Mouse (Mus musculus): ENCODE results near the gene Cux2. TPM values are rescaled to one million over a fixed set of nuclear protein-coding genes. Genes with fewer than 3 reads are reported as not detected.

The Cux2 gene
- total and polyA plus RNA-seq, 3 experiments: 0.17 TPM; not detected in 2

GRCm38 (mm10) chr5:122043567-122043966 lies 6.3 kb downstream of the Cux2 start:
- H3K4me1 ChIP-seq (ENCODE audit: control insufficient read depth in 1 of 2, insufficient read depth in 2 of 2): no peaks in the 10 kb centered on the region
- no peak for DNase-seq (ENCODE audit: extremely low read depth)
- no peaks in the 10 kb centered on the region for H3K36me3 ChIP-seq (replicated peaks in 1 of 2; ENCODE audit: control insufficient read depth in 1 of 2, insufficient read depth in 1 of 2, low read length in 1 of 2)
- H3K27ac ChIP-seq (ENCODE audit: insufficient read depth, low read depth): no peak overlapping the region
- in situ Hi-C loops (cut with MboI; ENCODE audit: low pct_ligation_motif_present, low pct_unique_long_range_greater_than_20kb, low sequenced_read_pairs) (no loop called here), dilution Hi-C loops (cut with MboI; ENCODE audit: extremely low pct_ligation_motif_present, extremely low pct_unique_long_range_greater_than_20kb, low sequenced_read_pairs) (no loop called here)
- no peak overlapping the region for H3K4me2 ChIP-seq (ENCODE audit: insufficient read depth, low read depth, poor library complexity, severe bottlenecking)
- TF ChIP-seq RCOR1 (conservative IDR thresholded peaks at IDR 0.05; ENCODE audit: low read depth, low read length) (no peak), JUND (conservative IDR thresholded peaks at IDR 0.05; ENCODE audit: low read depth, low read length) (no peak), CHD2 (IDR thresholded peaks at IDR 0.05; ENCODE audit: low read length) (no peak), MAFK (IDR thresholded peaks at IDR 0.05; ENCODE audit: insufficient replicate concordance, low read length) (no peak), UBTF (IDR thresholded peaks at IDR 0.05; ENCODE audit: low read depth, low read length) (no peak), POLR2A (IDR thresholded peaks at IDR 0.05; ENCODE audit: low read depth, low read length) (no peak), SMC3 (IDR thresholded peaks at IDR 0.05; ENCODE audit: low read depth, low read length) (no peak), TBP (conservative IDR thresholded peaks at IDR 0.05; ENCODE audit: low read depth, low read length) (no peak), SIN3A (IDR thresholded peaks at IDR 0.05; ENCODE audit: low read length) (no peak)
- H3K79me2 ChIP-seq (replicated peaks; ENCODE audit: control insufficient read depth, extremely low read depth, insufficient read depth, poor library complexity, severe bottlenecking): no peaks in the 10 kb centered on the region
- no peak overlapping the region for H3K4me3 ChIP-seq (replicated peaks in 1 of 3; ENCODE audit: low read depth in 2 of 3, low read length in 2 of 3, poor library complexity in 1 of 3)
- peaks cover 95% of the 10 kb centered on the region for H3K27me3 ChIP-seq (replicated peaks)
- H3K9ac ChIP-seq (ENCODE audit: insufficient read depth, low read depth): no peak overlapping the region
- H3K9me3 ChIP-seq (replicated peaks; ENCODE audit: low read length): no peaks in the 10 kb centered on the region

DNA sequence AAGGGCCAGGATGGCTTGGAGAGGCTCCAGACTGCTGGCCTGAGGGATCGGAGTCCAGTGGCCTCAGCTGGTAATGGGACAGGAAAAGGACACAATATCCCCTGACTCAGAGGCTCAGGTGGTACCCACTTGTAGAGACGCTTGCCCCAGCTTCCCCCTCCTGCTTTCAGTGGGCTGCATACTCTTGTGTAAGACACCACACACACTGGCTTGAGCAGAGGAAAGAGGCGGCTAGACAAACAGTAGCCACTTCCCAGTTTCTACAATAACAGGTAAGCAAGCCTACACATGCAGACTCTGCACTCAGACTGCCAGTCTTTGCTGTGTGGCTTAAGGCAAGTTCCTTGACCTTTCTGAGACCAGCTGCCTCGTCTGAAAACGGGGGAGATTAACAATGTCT lies 14.6 kb downstream of the Cux2 start:
- Histone ChIP-seq H3K9ac (ENCODE audit: insufficient read depth, low read depth) (no peak overlapping the region), H3K4me3 (replicated peaks in 1 of 3; ENCODE audit: low read depth in 2 of 3, low read length in 2 of 3, poor library complexity in 1 of 3) (no peak overlapping the region), H3K36me3 (replicated peaks in 1 of 2; ENCODE audit: control insufficient read depth in 1 of 2, insufficient read depth in 1 of 2, low read length in 1 of 2) (no peaks in the 10 kb centered on the region), H3K4me2 (ENCODE audit: insufficient read depth, low read depth, poor library complexity, severe bottlenecking) (no peak overlapping the region), H3K9me3 (replicated peaks; ENCODE audit: low read length) (peaks cover 6% of the 10 kb centered on the region), H3K4me1 (ENCODE audit: control insufficient read depth in 1 of 2, insufficient read depth in 2 of 2) (no peaks in the 10 kb centered on the region), H3K27me3 (replicated peaks) (peaks cover 84% of the 10 kb centered on the region), H3K27ac (ENCODE audit: insufficient read depth, low read depth) (no peak overlapping the region), H3K79me2 (replicated peaks; ENCODE audit: control insufficient read depth, extremely low read depth, insufficient read depth, poor library complexity, severe bottlenecking) (no peaks in the 10 kb centered on the region)
- no peak for TF ChIP-seq MYC (IDR thresholded peaks at IDR 0.05; ENCODE audit: low read depth, low read length)
- TF ChIP-seq NRF1 (IDR thresholded peaks at IDR 0.05; ENCODE audit: low read depth, low read length): no peak
- TF ChIP-seq SMC3 (IDR thresholded peaks at IDR 0.05; ENCODE audit: low read depth, low read length): no peak
- TF ChIP-seq MAZ (IDR thresholded peaks at IDR 0.05; ENCODE audit: low read depth, low read length): no peak
- no peak for TF ChIP-seq CHD1 (IDR thresholded peaks at IDR 0.05; ENCODE audit: low read depth, low read length)
- TF ChIP-seq KAT2A (IDR thresholded peaks at IDR 0.05; ENCODE audit: insufficient replicate concordance, low read length): no peak
- no peak for TF ChIP-seq RAD21 (IDR thresholded peaks at IDR 0.05; ENCODE audit: low read depth, low read length)
- no peak for TF ChIP-seq USF1 (IDR thresholded peaks at IDR 0.05; ENCODE audit: low read depth, low read length)
- no peak for TF ChIP-seq IRF4 (IDR thresholded peaks at IDR 0.05; ENCODE audit: low read depth, low read length)
- no peak for TF ChIP-seq BHLHE40 (IDR thresholded peaks at IDR 0.05; ENCODE audit: low read depth, low read length)
- no peak for TF ChIP-seq TCF12 (IDR thresholded peaks at IDR 0.05; ENCODE audit: low read depth, low read length)
- TF ChIP-seq JUND (conservative IDR thresholded peaks at IDR 0.05; ENCODE audit: low read depth, low read length): no peak
- TF ChIP-seq ZMIZ1 (IDR thresholded peaks at IDR 0.05; ENCODE audit: low read depth, low read length): no peak
- TF ChIP-seq USF2 (conservative IDR thresholded peaks at IDR 0.05; ENCODE audit: low read depth, low read length): no peak
- TF ChIP-seq HCFC1 (IDR thresholded peaks at IDR 0.05; ENCODE audit: low read depth, low read length): no peak
- TF ChIP-seq NELFE (IDR thresholded peaks at IDR 0.05; ENCODE audit: low read depth, low read length): no peak
- TF ChIP-seq MAX (IDR thresholded peaks at IDR 0.05; ENCODE audit: low read length): no peak
- no peak for TF ChIP-seq MXI1 (IDR thresholded peaks at IDR 0.05; ENCODE audit: low read depth, low read length)
- no peak for DNase-seq (ENCODE audit: extremely low read depth)
- dilution Hi-C loops (cut with MboI; ENCODE audit: extremely low pct_ligation_motif_present, extremely low pct_unique_long_range_greater_than_20kb, low sequenced_read_pairs) (no loop called here), in situ Hi-C loops (cut with MboI; ENCODE audit: low pct_ligation_motif_present, low pct_unique_long_range_greater_than_20kb, low sequenced_read_pairs) (no loop called here)
